Mouse (Mus musculus) MEL (cell line): ENCODE results near the gene Ell2.
A peak's percentile ranks its signal among the peaks of the same experiment; 100 is the strongest.

Experiments used
- CHD2 ChIP-seq: IDR thresholded peaks from 2 replicates; pipeline ENCODE4 v1.6.1; 2011; ENCODE audit warnings: low read length, improper control_type of control experiment
- CTCF ChIP-seq, 3 experiments: IDR thresholded peaks in 2 of 3; conservative IDR thresholded peaks in 1 of 3; 2 replicates each; pipeline ENCODE4 v1.5.1; 2011 to 2012; ENCODE audit warnings: low read length in 3 of 3, low read depth in 2 of 3, mild to moderate bottlenecking in 2 of 3, improper control_type of control experiment in 1 of 3, inconsistent platforms in 1 of 3, mixed read lengths in 1 of 3, moderate library complexity in 1 of 3; ENCODE audit not compliant: control insufficient read depth in 1 of 3, insufficient read depth in 1 of 3, poor library complexity in 1 of 3, severe bottlenecking in 1 of 3
- EP300 ChIP-seq, 2 experiments: IDR thresholded peaks; 2 replicates each; pipeline ENCODE4 v1.6.1; 2011; ENCODE audit warnings: improper control_type of control experiment in 2 of 2, low read length in 2 of 2, low read depth in 1 of 2, mild to moderate bottlenecking in 1 of 2
- ETS1 ChIP-seq: IDR thresholded peaks from 2 replicates; pipeline ENCODE4 v1.6.1; 2012; ENCODE audit warnings: low read depth, mild to moderate bottlenecking, inconsistent platforms, low read length, improper control_type of control experiment, moderate library complexity
- GATA1 ChIP-seq: IDR thresholded peaks from 2 replicates; pipeline ENCODE4 v1.6.1; 2011; ENCODE audit warnings: low read depth, low read length, improper control_type of control experiment
- HCFC1 ChIP-seq: IDR thresholded peaks from 2 replicates; pipeline ENCODE4 v1.6.1; 2012; ENCODE audit warnings: low read depth, mild to moderate bottlenecking, inconsistent platforms, low read length, improper control_type of control experiment, moderate library complexity
- MXI1 ChIP-seq: IDR thresholded peaks from 2 replicates; pipeline ENCODE4 v1.6.1; 2011; ENCODE audit warnings: mild to moderate bottlenecking, low read depth, low read length, improper control_type of control experiment
- POLR2A ChIP-seq, 2 experiments: IDR thresholded peaks; 2 replicates each; pipeline ENCODE4 v1.6.1; 2011 to 2012; ENCODE audit warnings: low read length in 2 of 2, mild to moderate bottlenecking in 2 of 2, control low read depth in 1 of 2, improper control_type of control experiment in 1 of 2, low read depth in 1 of 2, moderate library complexity in 1 of 2; ENCODE audit not compliant: control insufficient read depth in 1 of 2, insufficient read depth in 1 of 2, poor library complexity in 1 of 2
- POLR2AphosphoS2 ChIP-seq: IDR thresholded peaks from 2 replicates; pipeline ENCODE4 v1.6.1; 2011; ENCODE audit warnings: low read length, improper control_type of control experiment
- SIN3A ChIP-seq: IDR thresholded peaks from 2 replicates; pipeline ENCODE4 v1.6.1; 2012; ENCODE audit warnings: low read length, improper control_type of control experiment, inconsistent platforms
- UBTF ChIP-seq: IDR thresholded peaks from 2 replicates; pipeline ENCODE4 v1.6.1; 2012; ENCODE audit warnings: low read depth, mild to moderate bottlenecking, inconsistent platforms, low read length, improper control_type of control experiment, moderate library complexity, borderline replicate concordance; ENCODE audit not compliant: insufficient read depth
- ZNF384 ChIP-seq: IDR thresholded peaks from 2 replicates; pipeline ENCODE4 v1.6.1; 2012; ENCODE audit warnings: low read depth, mild to moderate bottlenecking, inconsistent platforms, low read length, improper control_type of control experiment

DNA sequence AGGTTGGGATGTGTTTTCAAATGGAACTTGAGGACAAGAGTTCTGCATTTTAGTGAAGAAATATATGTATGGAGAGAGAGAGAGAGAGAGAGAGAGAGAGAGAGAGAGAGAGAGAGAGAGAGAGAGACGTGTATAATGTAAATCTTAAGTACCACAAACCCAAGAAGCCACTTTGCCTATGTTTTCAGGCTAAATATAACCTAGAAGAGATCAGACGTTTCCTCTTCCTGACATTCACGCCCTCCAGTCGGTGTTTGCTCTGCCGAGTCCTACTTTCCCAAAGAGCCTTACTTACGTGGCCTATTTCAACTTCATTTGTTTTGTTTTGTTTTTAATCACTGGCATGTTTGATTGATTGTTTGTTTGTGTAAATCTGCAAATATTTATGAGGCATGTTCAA lies 32.0 kb downstream of the Ell2 start:
- no peak for TF ChIP-seq POLR2A (IDR thresholded peaks at IDR 0.05; ENCODE audit: control insufficient read depth in 1 of 2, insufficient read depth in 1 of 2, low read depth in 1 of 2, low read length in 2 of 2, poor library complexity in 1 of 2)
- TF ChIP-seq ZNF384 = no peak
- no peak for TF ChIP-seq GATA1
- TF ChIP-seq CHD2 = no peak
- peak; percentile 48 for TF ChIP-seq ETS1
- no peak for TF ChIP-seq POLR2AphosphoS2
- no peak for TF ChIP-seq SIN3A
- no peak for TF ChIP-seq HCFC1
- TF ChIP-seq EP300 (IDR thresholded peaks at IDR 0.05; ENCODE audit: low read depth in 1 of 2, low read length in 2 of 2) = no peak; a peak in 1 of 4 replicates
- no peak for TF ChIP-seq CTCF (IDR thresholded peaks at IDR 0.05 in 2 of 3, conservative IDR thresholded peaks at IDR 0.05 in 1 of 3; ENCODE audit: control insufficient read depth in 1 of 3, insufficient read depth in 1 of 3, low read depth in 2 of 3, low read length in 3 of 3, poor library complexity in 1 of 3, severe bottlenecking in 1 of 3)
- TF ChIP-seq UBTF = no peak
- TF ChIP-seq MXI1 = no peak
